Mouse (Mus musculus) hindbrain, postnatal 0 days (tissue): ENCODE data around the gene Kndc1. TPM values are rescaled to one million over a fixed set of nuclear protein-coding genes. Genes with fewer than 3 reads are reported as not detected.
A peak's percentile ranks its signal among the peaks of the same experiment; 100 is the strongest.

Experiments used
- ATAC-seq: fragments of 200-750 bp; cut with Nextera tagmentation; 2 replicates; pipeline ENCODE4 v1.8.0; 2017; ENCODE audit warnings: mild to moderate bottlenecking, moderate TSS enrichment, moderate library complexity
- DNase-seq: peaks from one replicate; pipeline ENCODE4 v3.0.0-alpha.2; 2015; ENCODE audit warnings: low spot score
- H3K27ac ChIP-seq: fragments of 300-500 bp; sonication (generic); 2 replicates; pipeline ENCODE4 v1.5.1; 2014; ENCODE audit warnings: mild to moderate bottlenecking
- H3K27me3 ChIP-seq: fragments of 300-500 bp; sonication (generic); 2 replicates; pipeline ENCODE4 v1.6.1; 2014; ENCODE audit warnings: low read length, mixed read lengths; ENCODE audit not compliant: insufficient read depth
- H3K36me3 ChIP-seq: fragments of 300-500 bp; sonication (generic); 2 replicates; pipeline ENCODE4 v1.6.1; 2014; ENCODE audit warnings: low read length, mixed read lengths; ENCODE audit not compliant: insufficient read depth
- H3K4me1 ChIP-seq: fragments of 300-500 bp; sonication (generic); 2 replicates; pipeline ENCODE4 v1.6.1; 2014; ENCODE audit warnings: antibody characterized with exemption, low read length, mixed read lengths; ENCODE audit not compliant: insufficient read depth
- H3K4me2 ChIP-seq: fragments of 300-500 bp; sonication (generic); 2 replicates; pipeline ENCODE4 v1.6.1; 2014; ENCODE audit warnings: low read depth, mild to moderate bottlenecking, low read length, moderate library complexity, mixed read lengths
- H3K4me3 ChIP-seq: fragments of 300-500 bp; sonication (generic); 2 replicates; pipeline ENCODE4 v1.5.1; 2014; ENCODE audit warnings: low read length
- H3K9ac ChIP-seq: fragments of 300-500 bp; sonication (generic); replicated peaks from 2 replicates; pipeline ENCODE4 v1.6.1; 2014; ENCODE audit warnings: mild to moderate bottlenecking, low read length, moderate library complexity, mixed read lengths
- H3K9me3 ChIP-seq: fragments of 300-500 bp; sonication (generic); 2 replicates; pipeline ENCODE4 v1.6.1; 2016; ENCODE audit warnings: low read length, mixed read lengths
- CTCF ChIP-seq: IDR thresholded peaks from 2 replicates; pipeline ENCODE4 v1.5.1; 2016; ENCODE audit warnings: antibody characterized with exemption, control low read depth, low read depth
- WGBS: fragments of 180-500 bp; shearing (Covaris S2); extraction: QIAGEN DNeasy Blood & Tissue Kit; methylation state at CpG from one replicate; pipeline ENCODE4 v1.1.7; 2014; 5-methylcytosine and 5-hydroxymethylcytosine counted together
- polyA plus RNA-seq: library from polyadenylated mRNA; unstranded; fragments of >200 nt; fragmentation: Nextera tagmentation; extraction: Ambion mirVana; gene quantifications from 2 replicates; pipeline ENCODE4 v1.2.1, GENCODE M21; 2015
- total RNA-seq: library from RNA; depleted of rRNA; stranded (reverse); fragments of >200 nt; gene quantifications from 2 replicates; pipeline ENCODE4 v1.2.3, GENCODE M21; 2014

Kndc1 gene
- total and polyA plus RNA-seq, 2 experiments from 2014 or later: 12.8 to 53.6 TPM

DNA sequence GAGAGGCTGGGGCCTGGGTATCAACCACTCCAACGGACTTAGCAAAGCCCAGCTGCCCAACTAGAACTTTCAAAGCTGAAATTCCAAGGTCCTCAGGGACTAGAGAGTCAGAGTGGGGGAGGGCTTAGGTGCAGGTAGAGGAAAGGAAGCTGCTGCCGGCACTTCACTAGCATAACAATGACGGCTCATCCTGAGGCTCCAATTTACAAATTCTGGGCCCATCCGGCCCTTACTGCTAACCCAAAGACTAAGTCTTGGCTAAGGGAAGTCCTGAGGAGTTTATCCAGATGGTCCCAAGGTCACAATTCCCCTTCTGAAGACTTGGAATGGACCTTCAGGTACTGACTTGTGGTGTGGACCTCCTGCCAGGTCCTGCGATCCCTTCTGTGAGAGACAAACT, 51.0 kb downstream of the Kndc1 start:
- no peak for TF ChIP-seq CTCF
- WGBS: 30% methylated on average over 5 of the region's 5 CpGs

DNA sequence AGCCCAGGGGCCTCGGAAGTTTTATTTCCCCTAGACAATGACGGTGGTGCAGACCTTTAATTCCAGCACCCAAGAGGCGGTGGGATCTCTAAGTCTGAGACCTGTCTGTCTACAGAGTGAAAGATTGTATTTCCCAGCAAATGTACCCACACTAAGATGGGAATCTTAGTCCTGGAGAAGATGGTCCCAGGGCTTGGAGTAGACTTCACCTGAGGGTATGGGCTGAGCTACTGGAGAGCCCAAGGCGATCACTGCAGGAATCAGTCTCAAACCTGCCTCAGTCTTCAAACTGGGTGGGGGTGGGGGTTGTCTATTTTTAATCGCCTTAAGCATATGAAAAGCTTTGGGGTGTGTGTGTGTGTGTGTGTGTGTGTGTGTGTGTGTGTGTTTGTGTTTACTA, 51.5 kb downstream of the Kndc1 start:
- ATAC-seq: no peak
- Histone ChIP-seq H3K36me3 (no peaks in the 10 kb centered on the region), H3K27ac (no peak overlapping the region), H3K4me1 (peaks cover 2% of the 10 kb centered on the region; the same call in 1 of the 2 replicates), H3K27me3 (peaks cover 51% of the 10 kb centered on the region), H3K4me2 (no peak overlapping the region), H3K4me3 (no peak overlapping the region), H3K9ac (no peak overlapping the region), H3K9me3 (no peaks in the 10 kb centered on the region)
- DNase-seq: no peak
- WGBS: 44% methylated on average over 5 of the region's 5 CpGs
- no peak for TF ChIP-seq CTCF

More for the DNA sequence above, 51.0 kb downstream of the Kndc1 start:
- H3K27me3 ChIP-seq: peaks cover 49% of the 10 kb centered on the region
- no peak overlapping the region for H3K9ac ChIP-seq
- no peak overlapping the region for H3K27ac ChIP-seq
- ATAC-seq (no peak), DNase-seq (no peak)
- H3K4me1 ChIP-seq: peaks cover 2% of the 10 kb centered on the region; the same call in 1 of the 2 replicates
- H3K36me3 ChIP-seq: no peaks in the 10 kb centered on the region
- no peak overlapping the region for H3K4me3 ChIP-seq
- no peak overlapping the region for H3K4me2 ChIP-seq
- no peaks in the 10 kb centered on the region for H3K9me3 ChIP-seq

DNA sequence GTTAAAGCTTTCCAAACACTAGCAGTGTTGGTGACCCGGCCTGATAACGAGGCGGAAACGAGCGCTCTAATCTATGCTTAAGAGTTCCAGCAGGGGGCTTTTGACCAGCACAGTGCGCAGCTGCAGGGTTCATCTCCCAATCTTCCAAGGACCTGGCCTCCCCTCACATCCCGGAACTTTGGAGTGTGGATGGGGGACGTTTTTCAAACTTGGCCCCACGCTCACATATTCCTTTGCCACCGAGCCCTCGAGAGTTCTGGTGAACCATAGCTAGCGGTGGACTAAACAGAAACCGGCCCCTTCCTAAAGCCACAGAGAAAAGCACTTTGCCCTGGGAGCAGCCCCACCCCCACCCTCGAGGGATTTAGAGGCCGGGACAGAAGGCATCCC, 55.4 kb downstream of the Kndc1 start:
- peak; percentile 68 for DNase-seq
- H3K4me1 ChIP-seq: no peaks in the 10 kb centered on the region
- WGBS: 2% methylated on average over 15 of the region's 15 CpGs
- H3K27me3 ChIP-seq: peaks cover 32% of the 10 kb centered on the region
- H3K4me2 ChIP-seq: peak overlapping the region; percentile 84
- 0 out of 2 replicates have a peak overlapping the region, but pooled peaks have one; percentile 25 for H3K9ac ChIP-seq
- H3K4me3 ChIP-seq: peak overlapping the region; percentile 43
- H3K9me3 ChIP-seq: no peaks in the 10 kb centered on the region
- H3K36me3 ChIP-seq: no peaks in the 10 kb centered on the region
- no peak overlapping the region for H3K27ac ChIP-seq
- ATAC-seq: peak; percentile 68
- TF ChIP-seq CTCF: peak; percentile 67

DNA sequence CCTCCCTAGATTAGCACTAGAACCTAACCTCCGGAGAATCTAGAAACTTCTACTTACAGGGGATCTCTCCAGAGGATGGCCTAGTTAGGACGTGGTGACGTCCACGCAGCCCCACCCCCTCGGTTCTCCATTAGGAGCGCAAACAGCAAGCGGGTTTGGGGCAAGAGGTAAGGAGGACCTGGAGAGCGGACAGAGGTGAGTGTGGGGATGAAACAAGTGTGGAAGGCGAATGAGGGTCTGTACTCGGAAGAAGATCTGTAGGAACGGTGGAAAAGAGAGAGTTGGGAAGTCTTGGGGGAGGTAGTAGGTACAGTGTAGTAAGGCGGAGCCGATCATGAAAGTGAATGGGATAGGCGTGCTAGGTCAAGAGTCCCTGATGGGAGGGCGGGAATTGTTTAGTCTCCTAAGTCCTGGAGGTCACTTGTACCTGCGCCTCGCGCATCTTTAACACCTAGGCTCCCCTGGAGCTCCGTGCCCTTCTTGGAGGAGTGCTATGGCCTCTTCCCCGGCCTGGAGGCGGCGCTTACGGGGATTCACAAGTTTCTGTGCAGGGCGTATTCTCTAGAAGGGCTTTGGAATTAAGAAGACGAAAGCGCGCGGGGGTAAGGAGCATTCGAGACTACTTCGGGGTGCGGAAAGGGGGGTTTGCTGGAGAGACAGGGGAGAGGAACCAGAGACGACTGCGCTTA, 55.9 kb downstream of the Kndc1 start:
- Histone ChIP-seq H3K9me3 (no peaks in the 10 kb centered on the region), H3K4me1 (no peaks in the 10 kb centered on the region), H3K4me2 (peak overlapping the region; percentile 84), H3K27me3 (peaks cover 27% of the 10 kb centered on the region), H3K9ac (peak overlapping the region; percentile 25; the same call in 1 of the 2 replicates), H3K27ac (no peak overlapping the region; the same call in 1 of the 2 replicates), H3K4me3 (peak overlapping the region; percentile 43), H3K36me3 (no peaks in the 10 kb centered on the region)
- peak; percentile 61 for ATAC-seq
- no peak for TF ChIP-seq CTCF
- 2% methylated on average over 33 of the region's 33 CpGs for WGBS
- DNase-seq: peak; percentile 39

DNA sequence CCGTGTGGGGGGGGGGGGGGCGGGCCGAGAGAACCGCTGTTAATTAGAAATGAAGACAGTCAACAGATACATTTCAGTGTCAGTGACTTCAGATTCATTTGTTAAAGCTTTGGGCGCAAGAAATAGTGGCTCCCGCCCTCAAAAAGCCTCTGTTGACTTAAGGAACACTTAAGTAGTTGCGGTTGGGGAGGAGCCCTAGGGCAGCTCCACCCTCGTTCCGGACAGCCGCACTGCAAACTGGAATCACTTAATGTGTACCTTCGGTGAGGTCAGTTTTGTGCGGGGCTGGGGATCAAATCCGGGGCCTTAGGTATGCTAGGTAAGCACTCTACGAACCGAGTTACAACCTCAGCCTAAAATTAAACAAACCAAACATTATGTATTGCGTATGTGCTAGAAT, 56.6 kb downstream of the Kndc1 start:
- Histone ChIP-seq H3K9me3 (no peaks in the 10 kb centered on the region), H3K4me3 (peak overlapping the region; percentile 43), H3K36me3 (no peaks in the 10 kb centered on the region), H3K4me2 (peak overlapping the region; percentile 84), H3K27ac (no peak overlapping the region), H3K9ac (peak overlapping the region; percentile 25; the same call in 1 of the 2 replicates), H3K27me3 (peaks cover 20% of the 10 kb centered on the region), H3K4me1 (no peaks in the 10 kb centered on the region)
- ATAC-seq (no peak), DNase-seq (no peak)
- WGBS: 8% methylated on average over 16 of the region's 16 CpGs
- TF ChIP-seq CTCF: no peak

DNA sequence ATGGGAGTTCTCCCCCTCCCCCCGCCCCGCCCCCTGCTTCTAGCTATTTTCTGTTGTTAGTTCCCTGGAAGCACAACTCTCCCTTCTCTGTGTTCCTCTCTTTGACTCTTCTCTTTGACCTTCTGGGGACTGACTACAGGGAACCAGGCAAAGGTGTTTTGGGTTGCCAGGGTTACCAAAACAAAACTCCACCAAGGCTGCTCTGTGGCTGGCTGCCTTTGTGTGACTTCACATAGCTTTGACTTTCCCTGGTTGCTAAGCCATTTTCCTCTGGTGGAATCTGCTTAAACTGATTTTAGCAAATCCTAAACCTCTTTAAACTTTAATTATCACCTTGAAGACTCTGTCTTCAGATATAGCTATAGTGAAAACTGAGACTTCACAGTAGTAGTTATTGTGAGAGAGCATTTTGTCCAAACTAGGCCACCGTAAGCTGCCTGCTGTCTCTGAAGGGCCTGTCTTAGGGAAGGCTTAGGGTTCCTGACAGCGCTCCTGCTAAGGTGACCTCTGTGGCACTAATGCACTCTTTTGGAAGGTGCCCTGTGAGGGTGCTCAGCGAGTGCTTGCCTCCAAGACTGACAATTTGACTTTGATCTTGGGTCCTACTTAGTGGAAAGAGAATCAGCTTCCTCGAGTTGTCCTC, 57.6 kb downstream of the Kndc1 start:
- Histone ChIP-seq H3K4me3 (no peak overlapping the region), H3K9ac (no peak overlapping the region), H3K9me3 (no peaks in the 10 kb centered on the region), H3K27me3 (peaks cover 15% of the 10 kb centered on the region; the same call in 1 of the 2 replicates), H3K4me2 (no peak overlapping the region), H3K27ac (no peak overlapping the region), H3K36me3 (no peaks in the 10 kb centered on the region), H3K4me1 (no peaks in the 10 kb centered on the region)
- no peak for ATAC-seq
- DNase-seq: no peak
- TF ChIP-seq CTCF: no peak
- 50% methylated on average over 6 of the region's 6 CpGs for WGBS

DNA sequence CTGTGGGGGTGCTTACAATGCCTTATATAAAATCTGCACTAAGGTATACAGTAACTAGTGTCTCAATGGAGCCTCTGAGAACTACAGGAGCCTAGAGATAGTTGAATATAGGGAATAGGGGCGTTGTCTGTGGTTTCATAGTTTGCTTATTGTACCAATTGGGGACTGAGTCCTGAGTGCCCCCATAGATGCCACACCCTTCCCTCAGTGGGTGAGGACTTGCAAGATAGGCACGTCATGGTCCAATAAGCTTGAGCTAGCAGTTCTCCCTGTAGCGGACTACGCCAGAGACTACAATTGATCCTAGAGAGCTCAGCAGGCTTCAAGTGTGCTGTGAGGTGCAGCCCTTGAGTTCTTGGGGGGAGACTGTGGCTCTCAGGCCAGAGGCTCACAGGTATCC, 61.0 kb downstream of the Kndc1 start:
- TF ChIP-seq CTCF: no peak
- no peak for ATAC-seq
- Histone ChIP-seq H3K4me1 (no peaks in the 10 kb centered on the region), H3K9me3 (no peaks in the 10 kb centered on the region), H3K4me2 (no peak overlapping the region), H3K36me3 (no peaks in the 10 kb centered on the region), H3K27me3 (peaks cover 7% of the 10 kb centered on the region; the same call in 1 of the 2 replicates), H3K4me3 (no peak overlapping the region), H3K9ac (no peak overlapping the region), H3K27ac (no peak overlapping the region)
- DNase-seq: no peak
- WGBS: 79% methylated on average over 4 of the region's 4 CpGs
